Mouse (Mus musculus): ENCODE data around the gene 4930432K21Rik.

Gene 4930432K21Rik

GRCm38 (mm10) chr8:84147769-84148530, at the start of gene 4930432K21Rik, which contains the start of gene Cc2d1a:
4930432K21Rik (plus strand) TSS chr8:84148025.
Cc2d1a (minus strand) TSS chr8:84147936.
- DNase-seq, result peak; percentile 98

DNA sequence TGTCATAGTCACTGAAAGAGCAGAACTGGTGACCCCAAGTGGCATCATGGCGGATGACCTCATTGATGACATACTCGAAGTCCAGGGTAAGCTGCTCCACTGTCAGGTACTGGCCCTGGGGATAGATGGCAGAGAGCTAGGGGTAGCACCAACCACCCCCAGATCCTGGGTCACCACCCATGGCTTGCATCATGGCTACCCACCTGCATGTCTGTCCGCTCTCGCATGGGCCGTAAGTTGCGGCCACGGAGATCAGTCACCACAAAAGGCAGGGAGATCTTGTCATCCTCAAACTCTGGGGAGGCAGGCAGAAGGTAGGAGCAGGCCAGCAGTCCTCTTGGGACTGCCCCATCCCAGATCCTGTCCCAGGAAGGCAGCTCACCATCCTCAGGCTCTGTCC, 49.4 kb upstream of the 4930432K21Rik start:
- DNase-seq, result no peak

- no peak for DNase-seq
Observed at GRCm38 (mm10) chr8:84101476-84102270, 46.2 kb upstream of the 4930432K21Rik start.

GRCm38 (mm10) chr8:84103601-84104000, 44.2 kb upstream of the 4930432K21Rik start:
- DNase-seq, result peak; percentile 44

- peak; percentile 66 for DNase-seq
Observed at GRCm38 (mm10) chr8:84104221-84104620, 43.6 kb upstream of the 4930432K21Rik start.

DNA sequence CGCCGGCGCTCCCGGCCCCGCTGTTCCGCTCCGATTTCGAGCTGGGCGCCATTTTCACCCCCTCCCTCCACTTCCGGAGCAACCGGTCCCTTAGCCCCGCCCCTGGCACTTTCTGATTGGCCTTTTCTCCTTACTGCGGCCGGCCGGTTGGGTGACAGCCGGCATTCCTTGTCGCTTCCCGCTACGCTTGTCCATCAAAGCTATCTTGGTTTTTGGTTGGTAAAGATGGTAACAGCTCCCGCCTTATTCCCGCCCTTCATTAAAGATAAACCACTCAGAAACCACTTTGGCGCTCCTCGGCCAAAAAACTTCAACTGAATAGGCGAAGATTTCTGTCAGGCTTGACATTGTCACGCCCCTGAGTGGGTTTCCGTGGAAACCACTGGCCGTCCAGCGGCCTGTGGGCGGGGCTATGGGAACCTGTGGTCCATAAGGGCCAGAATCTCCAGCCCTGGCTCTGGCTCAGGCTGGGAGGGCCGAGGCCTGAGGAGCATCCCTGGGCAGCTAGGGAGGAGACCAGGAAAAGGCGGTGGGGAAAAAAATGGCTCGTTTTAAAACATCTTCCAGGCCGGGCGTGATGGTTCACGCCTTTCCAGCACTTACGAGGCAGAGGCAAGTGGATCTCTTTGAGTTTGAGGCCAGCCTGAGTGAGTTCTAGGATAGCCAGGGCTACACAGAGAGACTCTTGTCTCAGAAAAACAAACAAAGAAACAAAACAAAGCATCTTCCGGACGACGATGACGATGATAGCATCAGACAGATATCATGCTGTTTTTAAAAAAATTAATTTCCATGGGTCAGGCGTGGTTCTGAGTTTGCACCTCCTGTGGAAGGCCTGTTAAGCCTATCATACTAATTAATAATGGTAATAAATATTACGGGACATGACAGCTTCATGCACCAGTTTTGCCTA, 42.9 kb upstream of the 4930432K21Rik start, which contains the start of gene Dcaf15:
Gene Dcaf15, minus strand, starts transcription at position 72 of the 913 bp plus-strand sequence.
- peak; percentile 99 for DNase-seq

GRCm38 (mm10) chr8:84105676-84106075, 42.1 kb upstream of the 4930432K21Rik start:
- DNase-seq, result no peak

DNA sequence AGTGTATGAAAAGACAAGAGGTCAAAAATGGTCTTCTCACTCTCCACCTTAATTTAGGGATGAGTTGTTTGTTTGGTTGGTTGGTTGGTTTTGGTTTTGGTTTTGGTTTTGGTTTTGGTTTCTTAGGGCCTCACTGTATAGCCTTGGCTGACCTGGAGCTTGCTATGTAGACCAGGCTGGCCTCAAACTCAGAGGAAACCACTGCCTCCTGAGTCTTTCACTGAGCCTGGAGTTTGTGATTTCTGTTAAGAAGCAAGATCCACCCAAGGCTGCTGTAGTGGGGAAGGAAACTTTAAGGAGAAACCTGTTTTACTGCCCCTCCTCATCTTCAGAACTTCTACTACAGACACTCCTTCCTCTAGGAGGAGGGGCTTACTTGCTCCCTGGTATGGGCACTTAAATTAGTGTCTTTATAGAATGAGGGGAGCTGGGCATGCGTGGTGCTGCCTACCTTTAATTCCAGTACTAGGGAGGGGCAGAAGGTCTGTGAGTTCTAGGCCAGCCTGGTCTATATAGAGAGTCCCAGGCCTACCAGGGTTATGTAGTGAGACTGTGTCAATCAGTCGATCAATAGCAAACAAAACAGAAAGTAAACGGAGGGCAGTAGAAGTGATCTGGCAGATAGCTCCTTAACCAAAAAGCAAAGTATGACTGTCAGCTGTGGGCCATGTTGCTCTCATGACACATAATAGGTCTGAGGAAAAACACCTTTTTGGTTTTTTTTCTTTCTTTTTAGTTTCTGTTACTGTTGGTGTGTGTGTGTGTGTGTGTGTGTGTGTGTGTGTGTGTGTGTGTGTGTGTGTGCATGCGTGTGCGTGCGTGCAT, 41.4 kb upstream of the 4930432K21Rik start:
- no peak for DNase-seq

DNA sequence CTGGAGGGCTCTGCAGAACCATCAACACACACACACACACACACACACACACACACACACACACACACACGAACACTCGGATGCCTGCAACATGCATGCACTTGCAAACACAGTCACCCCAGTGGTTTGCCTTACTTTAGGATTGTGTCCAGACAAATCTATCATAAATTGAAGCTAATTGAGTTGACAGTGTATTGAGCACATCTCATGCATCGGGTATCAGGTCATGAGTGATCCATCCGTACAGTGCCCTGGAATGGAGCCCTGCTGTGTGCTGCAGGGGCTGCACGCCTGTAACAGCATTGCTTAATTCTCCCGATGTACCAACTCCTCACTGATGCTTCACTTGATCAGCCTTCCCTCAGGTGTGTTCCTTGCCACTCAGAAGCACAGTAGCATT, 32.2 kb upstream of the 4930432K21Rik start:
- DNase-seq, result no peak

DNA sequence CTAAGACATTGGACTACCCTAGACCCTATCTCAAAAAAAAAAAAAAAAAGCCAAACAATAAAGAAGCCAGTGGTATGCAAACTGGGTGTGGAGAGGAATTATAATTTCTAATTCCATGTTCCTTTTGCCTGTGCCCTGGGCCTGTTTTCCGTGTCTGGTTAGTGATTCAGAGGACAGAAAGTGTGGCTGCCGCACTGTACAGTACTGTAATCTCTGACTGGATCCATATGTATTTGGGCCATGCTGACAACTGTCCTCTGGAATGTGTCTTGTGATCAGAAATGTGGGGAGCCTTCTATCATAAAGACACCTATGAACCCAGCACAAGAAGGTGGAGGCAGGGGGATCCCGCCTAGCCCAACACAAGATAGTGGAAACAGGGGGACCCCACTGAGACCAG, 25.7 kb upstream of the 4930432K21Rik start:
- no peak for DNase-seq

DNA sequence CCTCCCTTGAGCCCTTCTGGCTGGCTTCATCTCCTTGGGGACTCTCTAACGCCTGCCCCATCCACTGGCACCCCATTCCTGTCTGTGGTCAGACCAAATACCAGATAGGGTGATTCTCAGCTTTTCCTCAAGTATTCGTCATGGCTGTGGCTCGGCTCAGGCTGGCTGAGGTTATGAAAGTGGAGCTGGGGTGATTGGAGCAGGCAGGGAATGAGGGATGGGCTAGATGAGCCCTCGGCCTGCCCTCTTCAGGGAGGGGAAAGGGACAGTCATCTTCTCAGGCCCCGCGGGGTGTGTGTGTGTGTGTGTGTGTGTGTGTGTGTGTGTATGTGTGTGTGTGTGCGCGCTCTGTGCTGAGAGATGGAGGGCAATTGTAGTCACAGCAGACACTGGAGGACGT, 22.2 kb upstream of the 4930432K21Rik start, which contains the start of gene Podnl1:
Gene Podnl1, plus strand, starts transcription at position 334 of the 400 bp plus-strand sequence.
- no peak for DNase-seq

DNA sequence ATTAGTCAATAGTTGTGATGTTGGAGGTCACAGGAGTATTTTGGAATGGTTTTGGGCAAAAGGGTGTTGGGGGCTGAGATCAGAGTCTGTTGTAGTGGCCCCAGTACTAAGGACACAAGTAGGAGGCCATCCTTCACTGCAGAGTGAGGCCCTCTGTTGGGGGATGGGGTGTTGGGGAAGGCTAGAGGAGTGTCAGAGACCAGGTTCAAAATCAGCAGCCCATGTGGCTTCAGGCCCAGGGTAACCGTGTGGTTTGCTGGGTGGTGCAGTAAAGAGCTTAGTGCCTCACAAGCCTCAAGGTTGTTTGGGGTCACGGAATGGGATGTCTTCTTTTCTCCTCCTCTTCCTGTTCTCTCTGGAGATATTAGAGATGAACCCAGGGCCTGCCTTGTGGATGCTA, 21.1 kb upstream of the 4930432K21Rik start:
- no peak for DNase-seq

DNA sequence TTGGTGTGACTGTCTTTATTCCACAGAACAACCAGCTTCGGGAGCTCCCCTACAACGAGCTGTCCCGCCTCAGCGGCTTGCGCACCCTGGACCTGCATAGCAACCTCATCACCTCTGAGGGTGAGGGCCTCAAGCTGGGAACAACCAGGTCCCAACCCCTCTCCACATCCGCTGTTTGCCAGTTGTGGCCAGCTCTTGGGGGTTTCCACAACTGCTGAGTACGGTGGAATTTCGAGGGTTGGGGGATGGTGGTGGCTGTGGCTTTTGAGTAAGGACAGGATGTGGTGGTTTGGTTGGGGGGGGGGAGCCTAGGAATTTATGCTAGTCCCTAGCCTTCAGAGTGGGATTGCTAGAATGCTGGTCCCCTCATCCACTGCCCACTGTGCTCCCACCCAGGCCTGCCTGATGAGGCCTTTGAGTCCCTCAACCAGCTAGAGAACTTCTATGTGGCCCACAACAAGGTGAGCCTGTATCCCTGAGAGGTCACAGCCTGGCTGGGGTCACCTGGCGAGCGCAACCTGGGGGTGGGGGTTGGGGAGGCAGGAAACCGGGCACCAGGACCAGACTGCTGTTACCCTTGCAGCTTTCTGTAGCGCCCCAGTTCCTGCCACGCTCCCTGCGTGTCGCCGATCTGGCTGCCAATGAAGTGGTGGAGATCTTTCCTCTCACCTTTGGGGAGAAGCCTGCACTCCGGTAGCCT, 20.5 kb upstream of the 4930432K21Rik start:
- peak; percentile 15 for DNase-seq

- no peak for DNase-seq
Observed at GRCm38 (mm10) chr8:84128277-84128676, 19.5 kb upstream of the 4930432K21Rik start.

GRCm38 (mm10) chr8:84130806-84131205, 17.0 kb upstream of the 4930432K21Rik start:
- no peak for DNase-seq

GRCm38 (mm10) chr8:84132225-84132624, 15.6 kb upstream of the 4930432K21Rik start:
- no peak for DNase-seq

DNA sequence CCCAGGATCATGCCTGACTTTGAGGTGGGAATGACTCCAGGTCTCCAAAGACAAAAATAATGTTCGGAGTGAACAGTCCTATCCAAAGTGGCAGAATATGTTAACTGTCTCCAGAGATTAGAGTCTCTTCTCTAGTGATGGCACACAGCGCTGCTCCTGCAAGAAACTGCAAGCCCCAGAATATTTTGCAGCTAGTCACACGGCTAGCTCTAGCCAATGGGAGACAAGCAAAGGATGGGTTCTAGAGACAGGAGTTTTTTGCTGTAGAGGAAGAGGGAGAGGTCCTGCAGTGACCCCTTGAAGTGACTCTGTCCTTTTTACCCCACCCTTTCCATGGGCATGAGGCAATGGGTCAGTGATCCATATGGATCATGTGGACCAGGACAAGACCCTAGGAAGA, 10.0 kb upstream of the 4930432K21Rik start:
- DNase-seq, result no peak

- DNase-seq, result no peak
Observed at GRCm38 (mm10) chr8:84140838-84141237, 7.0 kb upstream of the 4930432K21Rik start.

DNA sequence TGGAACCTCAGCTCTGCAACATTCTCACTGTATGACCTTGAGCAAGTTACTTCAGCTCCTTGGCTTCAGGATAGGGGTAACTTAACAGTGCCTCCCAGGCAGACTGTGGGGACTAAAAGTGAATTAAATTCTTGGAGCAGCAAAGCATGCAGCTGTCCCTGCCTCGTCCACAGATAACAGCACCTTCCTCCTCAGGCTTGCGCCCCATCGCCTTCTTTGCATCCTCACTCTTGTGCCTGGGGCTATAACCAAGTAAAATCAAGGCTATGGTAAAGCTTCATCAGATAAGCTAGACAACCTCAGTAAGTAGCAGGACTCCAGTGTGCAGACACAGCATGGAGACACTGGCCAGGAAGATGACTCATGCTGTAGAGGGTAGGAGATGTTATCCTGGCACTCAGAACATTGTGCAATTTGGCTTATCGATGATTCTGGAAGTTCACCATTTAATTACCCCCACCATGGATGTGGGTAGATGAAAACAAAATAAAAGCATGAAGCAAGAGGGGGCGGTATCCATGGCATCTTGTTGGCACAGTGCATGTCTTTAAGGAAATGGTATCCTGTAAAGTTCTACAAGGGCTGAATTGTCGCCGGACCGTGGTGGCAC, 3.1 kb upstream of the 4930432K21Rik start:
- no peak for DNase-seq

GRCm38 (mm10) chr8:84147324-84147766, 480 bp upstream of the 4930432K21Rik start:
- peak; percentile 65 for DNase-seq

- DNase-seq, result peak; percentile 14
Observed at GRCm38 (mm10) chr8:84148531-84148850, 666 bp downstream of the 4930432K21Rik start.

Data from lung, postnatal 36 days (tissue).